12 mouse cellular contexts compared by ENCODE assay signal in the genomic region with DNA sequence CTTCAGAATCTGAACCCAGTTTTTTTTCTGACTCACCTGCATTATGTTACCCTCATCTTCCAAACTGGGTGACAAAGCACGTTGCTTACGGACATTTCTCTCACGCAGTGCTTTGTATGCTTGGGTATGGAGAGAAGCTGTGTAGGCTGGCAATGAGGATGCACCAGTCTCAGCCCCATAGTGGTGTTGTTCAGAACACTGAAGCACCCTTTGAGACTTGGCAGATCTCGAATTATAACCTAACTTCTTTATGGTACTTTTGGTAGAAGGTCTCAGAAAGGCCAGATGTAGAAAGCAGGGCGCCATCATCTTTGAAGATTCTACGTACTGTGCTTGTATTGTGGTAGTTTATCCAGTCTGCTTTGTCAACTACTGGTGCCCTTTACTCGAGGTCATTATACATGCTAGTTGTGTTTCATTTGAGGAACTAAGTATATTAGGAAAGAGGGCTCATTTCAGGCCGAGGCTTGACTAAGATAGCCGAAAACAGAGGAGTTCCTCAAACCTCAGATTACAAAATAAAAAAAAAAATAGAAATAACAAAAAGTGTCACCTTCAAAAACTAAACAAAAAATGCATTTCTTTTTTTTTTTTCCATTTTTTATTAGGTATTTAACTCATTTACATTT.
DNase-seq lines count a peak whose midpoint lies in the region; ATAC-seq and TF ChIP-seq lines count a peak whose summit lies in the region.
"Had no signal": no experiment of that assay in that cellular context is flagged by ENCODE, and none has a peak within 500 bp of the region (broad histone marks: within the 10 kb centered on the region; RNA-seq: fewer than 3 reads in every experiment).

No protein-coding gene starts in this region.

- no peaks in the 10 kb centered on the region for H3K4me1 ChIP-seq in liver, adult 2 months (ENCODE audit: control insufficient read depth, insufficient read depth, low read length)
- H3K4me1 ChIP-seq in liver, embryonic 11.5 days (replicated peaks; ENCODE audit: control insufficient read depth, insufficient read depth, low read length) = no peaks in the 10 kb centered on the region
- no peaks in the 10 kb centered on the region for H3K4me1 ChIP-seq in small intestine, adult 2 months (ENCODE audit: control insufficient read depth, insufficient read depth, insufficient read length, low read length)
- 0 out of 2 replicates have a peak, but pooled peaks cover 6% of the 10 kb centered on the region for H3K4me1 ChIP-seq in neural tube, embryonic 15.5 days

- H3K4me3 ChIP-seq in liver, adult 2 months (ENCODE audit: insufficient read depth, low read depth, low read length) = no peak overlapping the region
- no peak overlapping the region for H3K4me3 ChIP-seq in liver, embryonic 11.5 days (ENCODE audit: low read depth, low read length)
- H3K4me3 ChIP-seq in small intestine, adult 2 months (ENCODE audit: low read depth, low read length) = no peak overlapping the region
- H3K4me3 ChIP-seq in neural tube, embryonic 15.5 days (replicated peaks) = no peak overlapping the region
- H3K4me3 ChIP-seq: embryonic facial prominence, embryonic 13.5 days; heart, adult 2 months; hindbrain, embryonic 13.5 days had no signal

- peak overlapping the region; percentile 41 for H3K27ac ChIP-seq in liver, adult 2 months (replicated peaks; ENCODE audit: insufficient read depth, low read depth, low read length)
- H3K27ac ChIP-seq in liver, embryonic 11.5 days (ENCODE audit: low read depth, low read length) = no peak overlapping the region
- H3K27ac ChIP-seq in small intestine, adult 2 months (ENCODE audit: insufficient read depth, low read depth, low read length) = peak overlapping the region; percentile 46; the same call in 1 of the 2 replicates
- H3K27ac ChIP-seq in neural tube, embryonic 15.5 days (replicated peaks) = no peak overlapping the region
- H3K27ac ChIP-seq: embryonic facial prominence, embryonic 13.5 days; hindbrain, embryonic 13.5 days had no signal

- no peaks in the 10 kb centered on the region for H3K27me3 ChIP-seq in liver, adult 2 months (ENCODE audit: control insufficient read depth, insufficient read depth, low read length)
- H3K27me3 ChIP-seq in liver, embryonic 11.5 days (replicated peaks; ENCODE audit: control insufficient read depth, insufficient read depth, low read length) = no peaks in the 10 kb centered on the region
- H3K27me3 ChIP-seq in small intestine, adult 2 months (ENCODE audit: control insufficient read depth, insufficient read depth, low read length) = no peaks in the 10 kb centered on the region
- H3K27me3 ChIP-seq in neural tube, embryonic 15.5 days (replicated peaks) = no peaks in the 10 kb centered on the region
- H3K27me3 ChIP-seq: embryonic facial prominence, embryonic 13.5 days had no signal

- TF ChIP-seq POLR2A in liver, adult 2 months (IDR thresholded peaks at IDR 0.05; ENCODE audit: extremely low read depth, insufficient read depth, low read length) = no peak
- TF ChIP-seq POLR2A in small intestine, adult 2 months (IDR thresholded peaks at IDR 0.05; ENCODE audit: low read depth, low read length) = no peak

- TF ChIP-seq CTCF in liver, adult 2 months (IDR thresholded peaks at IDR 0.05; ENCODE audit: low read depth, low read length) = no peak
- TF ChIP-seq CTCF in small intestine, adult 2 months (IDR thresholded peaks at IDR 0.05; ENCODE audit: extremely low read depth, insufficient read length, insufficient replicate concordance, low read depth, low read length) = no peak

- no peaks in the 10 kb centered on the region for H3K79me2 ChIP-seq in liver, adult 2 months (ENCODE audit: control insufficient read depth, insufficient read depth, low read length)

- peak; percentile 37 for DNase-seq in liver, adult 2 months (ENCODE audit: extremely low read depth, low read depth, low spot score)
- DNase-seq in liver, embryonic 11.5 days (ENCODE audit: low spot score) = no peak
- peak; percentile 7 for DNase-seq in CD4-positive helper T cell, adult 2 months (ENCODE audit: low read depth, low spot score)
- DNase-seq in kidney, adult 8-10 months = no peak
- DNase-seq: right cerebral cortex, postnatal 4 days had no signal

- 86% methylated on average over 9 of the region's 9 CpGs for WGBS in liver, adult 2 months
- 70% methylated on average over 9 of the region's 9 CpGs for WGBS in liver, embryonic 11.5 days
- 78% methylated on average over 9 of the region's 9 CpGs for WGBS in small intestine, adult 2 months
- 90% methylated on average over 9 of the region's 9 CpGs for WGBS in neural tube, embryonic 15.5 days

- no peak overlapping the region for H3K4me2 ChIP-seq in liver, embryonic 11.5 days
- H3K4me2 ChIP-seq in neural tube, embryonic 15.5 days = no peak overlapping the region
- H3K4me2 ChIP-seq: embryonic facial prominence, embryonic 13.5 days; hindbrain, embryonic 13.5 days had no signal

- H3K36me3 ChIP-seq in liver, adult 2 months (ENCODE audit: control insufficient read depth, insufficient read depth, low read length) = no peaks in the 10 kb centered on the region
- no peaks in the 10 kb centered on the region for H3K36me3 ChIP-seq in liver, embryonic 11.5 days (ENCODE audit: control insufficient read depth, insufficient read depth, low read length)
- no peaks in the 10 kb centered on the region for H3K36me3 ChIP-seq in small intestine, adult 2 months (ENCODE audit: control insufficient read depth, insufficient read depth, low read length)
- no peaks in the 10 kb centered on the region for H3K36me3 ChIP-seq in neural tube, embryonic 15.5 days
- H3K36me3 ChIP-seq: embryonic facial prominence, embryonic 13.5 days; G1E; hindbrain, embryonic 13.5 days had no signal

- ATAC-seq in liver, embryonic 11.5 days (replicated peaks; ENCODE audit: low FRiP score) = no peak
- peak; percentile 60 for ATAC-seq in common myeloid progenitor, adult 5-6 weeks (replicated peaks; ENCODE audit: low read depth, poor library complexity, severe bottlenecking)
- ATAC-seq in neural tube, embryonic 15.5 days (ENCODE audit: low FRiP score) = no peak

- H3K9ac ChIP-seq in liver, adult 2 months (ENCODE audit: low read depth, low read length) = no peak overlapping the region
- H3K9ac ChIP-seq in liver, embryonic 11.5 days (ENCODE audit: low read depth, low read length) = no peak overlapping the region
- no peak overlapping the region for H3K9ac ChIP-seq in neural tube, embryonic 15.5 days (replicated peaks)
- H3K9ac ChIP-seq: embryonic facial prominence, embryonic 13.5 days; hindbrain, embryonic 13.5 days had no signal

- H3K9me3 ChIP-seq in liver, embryonic 11.5 days (ENCODE audit: control insufficient read depth, low read length) = no peaks in the 10 kb centered on the region
- no peaks in the 10 kb centered on the region for H3K9me3 ChIP-seq in neural tube, embryonic 15.5 days (replicated peaks)
- H3K9me3 ChIP-seq: embryonic facial prominence, embryonic 13.5 days; G1E; hindbrain, embryonic 13.5 days had no signal

Comparison
In these comparisons a context has a peak if more than half of its experiments do, and no peak if none do; other contexts are left out.
1. DNase-seq: peak in liver, adult 2 months (single experiment) and CD4-positive helper T cell, adult 2 months (single experiment); none in liver, embryonic 11.5 days (single experiment) and kidney, adult 8-10 months (0 of 2).
2. H3K27ac ChIP-seq: peak in liver, adult 2 months (single experiment) and small intestine, adult 2 months (single experiment); none in liver, embryonic 11.5 days (single experiment) and neural tube, embryonic 15.5 days (single experiment).